Mouse (Mus musculus) MEL (cell line): ENCODE data around the gene Zfp383.

Experiments used
- CHD2 ChIP-seq: IDR thresholded peaks from 2 replicates; pipeline ENCODE4 v1.6.1; 2011; ENCODE audit warnings: low read length, improper control_type of control experiment
- CTCF ChIP-seq, 3 experiments: IDR thresholded peaks in 2 of 3; conservative IDR thresholded peaks in 1 of 3; 2 replicates each; pipeline ENCODE4 v1.5.1; 2011 to 2012; ENCODE audit warnings: low read length in 3 of 3, low read depth in 2 of 3, mild to moderate bottlenecking in 2 of 3, improper control_type of control experiment in 1 of 3, inconsistent platforms in 1 of 3, mixed read lengths in 1 of 3, moderate library complexity in 1 of 3; ENCODE audit not compliant: control insufficient read depth in 1 of 3, insufficient read depth in 1 of 3, poor library complexity in 1 of 3, severe bottlenecking in 1 of 3
- GATA1 ChIP-seq: IDR thresholded peaks from 2 replicates; pipeline ENCODE4 v1.6.1; 2011; ENCODE audit warnings: low read depth, low read length, improper control_type of control experiment
- NRF1 ChIP-seq: IDR thresholded peaks from 2 replicates; pipeline ENCODE4 v1.6.1; 2014; ENCODE audit warnings: low read depth, mild to moderate bottlenecking, inconsistent platforms, low read length, improper control_type of control experiment, moderate library complexity; ENCODE audit not compliant: poor library complexity, insufficient read depth, severe bottlenecking
- POLR2A ChIP-seq, 2 experiments: IDR thresholded peaks; 2 replicates each; pipeline ENCODE4 v1.6.1; 2011 to 2012; ENCODE audit warnings: low read length in 2 of 2, mild to moderate bottlenecking in 2 of 2, control low read depth in 1 of 2, improper control_type of control experiment in 1 of 2, low read depth in 1 of 2, moderate library complexity in 1 of 2; ENCODE audit not compliant: control insufficient read depth in 1 of 2, insufficient read depth in 1 of 2, poor library complexity in 1 of 2
- POLR2AphosphoS5 ChIP-seq: IDR thresholded peaks from 2 replicates; pipeline ENCODE4 v1.6.1; 2012; ENCODE audit warnings: low read depth, borderline replicate concordance, mild to moderate bottlenecking, inconsistent platforms, low read length, moderate library complexity, mixed read lengths
- ZMIZ1 ChIP-seq: IDR thresholded peaks from 2 replicates; pipeline ENCODE4 v1.6.1; 2012; ENCODE audit warnings: low read depth, mild to moderate bottlenecking, inconsistent platforms, low read length, improper control_type of control experiment, moderate library complexity

DNA sequence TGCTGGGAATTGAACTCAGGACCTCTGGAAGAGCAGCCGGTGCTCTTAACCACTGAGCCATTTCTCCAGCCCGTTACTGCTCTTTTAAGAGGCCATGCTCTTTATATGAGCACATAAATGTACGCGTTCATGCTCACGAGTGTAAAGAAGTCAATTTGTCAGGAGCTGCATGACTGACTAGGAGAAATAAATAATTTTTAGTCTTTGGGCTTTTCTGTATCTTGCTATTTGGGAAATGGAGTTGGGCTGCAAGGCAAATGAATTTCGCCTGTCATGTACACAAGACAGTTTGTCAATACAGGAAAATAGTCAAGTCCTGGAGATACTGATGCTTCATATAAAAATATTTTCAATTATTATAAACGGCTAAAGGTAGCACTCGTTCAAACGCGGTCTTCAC is 45.1 kb downstream of the Zfp383 start:
- TF ChIP-seq NRF1 (no peak), CTCF (IDR thresholded peaks at IDR 0.05 in 2 of 3, conservative IDR thresholded peaks at IDR 0.05 in 1 of 3; ENCODE audit: control insufficient read depth in 1 of 3, insufficient read depth in 1 of 3, low read depth in 2 of 3, low read length in 3 of 3, poor library complexity in 1 of 3, severe bottlenecking in 1 of 3) (no peak), POLR2AphosphoS5 (no peak), POLR2A (IDR thresholded peaks at IDR 0.05; ENCODE audit: control insufficient read depth in 1 of 2, insufficient read depth in 1 of 2, low read depth in 1 of 2, low read length in 2 of 2, poor library complexity in 1 of 2) (no peak), GATA1 (no peak), CHD2 (no peak), ZMIZ1 (no peak)
